Mouse (Mus musculus): ENCODE data around the gene Ckap2.

GRCm38 (mm10) chr8:22124220-22125152, 61.1 kb downstream of the Ckap2 start, which contains the start of gene Nek5:
- TF ChIP-seq POLR2A (IDR thresholded peaks at IDR 0.05; ENCODE audit: low read depth, low read length) (no peak), CTCF (IDR thresholded peaks at IDR 0.05; ENCODE audit: extremely low read depth, insufficient read depth, insufficient read length, insufficient replicate concordance) (no peak)

All from spleen, adult 2 months (tissue).